Mouse (Mus musculus): ENCODE results near the gene Bcs1l. TPM values are rescaled to one million over a fixed set of nuclear protein-coding genes. Genes with fewer than 3 reads are reported as not detected.

Bcs1l gene
- polyA plus RNA-seq (2014; fragmentation: Illumina TruSeq; extraction: RNeasy Lipid Tissue Mini Kit (QIAGEN cat#74804); ENCODE audit: insufficient read depth, low read depth, low replicate concordance) = 8.5 TPM

GRCm38 (mm10) chr1:74587773-74588445 is at the start of gene Bcs1l, which contains the start of gene Zfp142:
Gene Bcs1l, plus strand, starts transcription at chr1:74588289.
Gene Zfp142, minus strand, starts transcription at chr1:74588246.

GRCm38 (mm10) chr1:74542451-74542961 is 45.6 kb upstream of the Bcs1l start, which contains the start of gene Plcd4:
Gene Plcd4, plus strand, starts transcription at chr1:74542888.

DNA sequence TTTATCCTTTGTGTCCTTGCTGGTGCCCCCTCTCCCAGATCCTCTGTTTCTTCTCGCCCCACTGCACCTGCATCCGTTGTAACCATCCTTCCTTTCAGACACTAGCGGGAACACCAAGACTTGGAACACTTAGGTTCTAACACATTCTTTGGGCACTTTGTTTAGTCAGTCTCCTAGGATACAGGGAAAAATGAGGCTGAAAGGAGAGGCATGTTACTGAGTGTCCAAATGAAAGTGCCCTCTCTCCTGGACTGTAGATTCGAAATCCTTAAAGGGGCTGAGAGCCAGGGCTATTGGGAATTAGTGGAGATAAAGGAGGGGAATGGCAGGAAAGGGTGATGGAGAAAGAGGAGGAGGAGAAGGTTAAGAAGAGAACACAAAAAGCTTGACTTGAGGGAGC is 43.9 kb upstream of the Bcs1l start, which contains the start of gene Usp37:
Gene Usp37 (minus strand): TSS at position 101 of the 400 bp plus-strand sequence.

DNA sequence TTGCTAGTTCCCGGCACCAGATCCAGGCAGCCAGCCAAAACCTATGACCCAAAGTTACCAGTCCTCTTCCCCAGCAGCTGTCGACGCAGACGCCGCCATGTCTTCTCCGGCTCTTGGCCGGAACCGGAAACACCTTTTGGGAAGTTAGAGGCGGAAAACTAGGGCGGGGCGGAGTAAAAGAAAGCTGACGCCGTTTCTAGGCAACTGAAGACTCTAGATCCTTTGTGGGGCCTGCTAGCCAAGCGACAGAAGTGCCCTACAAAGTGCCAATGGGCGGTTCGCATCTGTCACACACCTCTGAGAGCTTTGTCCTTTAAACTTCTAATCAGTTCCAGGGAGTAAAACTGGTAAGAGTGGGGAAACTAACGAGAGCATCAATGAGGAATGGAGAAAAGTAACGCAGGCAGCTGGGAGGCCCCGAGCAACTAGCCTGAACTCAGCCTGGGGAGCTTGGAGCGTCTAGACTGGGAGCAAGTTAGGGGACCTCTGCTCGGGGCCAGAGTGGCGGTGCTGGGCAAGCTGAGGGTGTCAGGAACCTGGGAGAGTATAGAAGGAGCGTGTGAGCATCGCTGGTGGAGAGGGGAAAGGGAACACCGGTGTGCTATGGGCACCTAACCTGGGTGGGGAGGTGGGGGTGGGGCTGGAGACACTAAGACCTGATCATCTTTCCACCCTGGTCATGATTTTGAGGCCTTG is 13.3 kb downstream of the Bcs1l start, which contains the start of the genes Rnf25 and Stk36:
Gene Rnf25 (minus strand): TSS at position 131 of the 696 bp plus-strand sequence.
Gene Stk36 (plus strand): TSS at position 179 of the 696 bp plus-strand sequence.

Other genes with a start within 250 kb of the Bcs1l start
- gene Catip, start 226.2 kb upstream of the Bcs1l start, polyA plus RNA-seq (2014; fragmentation: Illumina TruSeq; extraction: RNeasy Lipid Tissue Mini Kit (QIAGEN cat#74804); ENCODE audit: insufficient read depth, low read depth, low replicate concordance) = 6.8 TPM
- gene Slc11a1, start 213.1 kb upstream of the Bcs1l start, polyA plus RNA-seq (2014; fragmentation: Illumina TruSeq; extraction: RNeasy Lipid Tissue Mini Kit (QIAGEN cat#74804); ENCODE audit: insufficient read depth, low read depth, low replicate concordance) = 9.3 TPM
- gene Ctdsp1, start 196.8 kb upstream of the Bcs1l start, polyA plus RNA-seq (2014; fragmentation: Illumina TruSeq; extraction: RNeasy Lipid Tissue Mini Kit (QIAGEN cat#74804); ENCODE audit: insufficient read depth, low read depth, low replicate concordance) = 77.0 TPM
- 0.31 TPM for gene Vil1, start 178.9 kb upstream of the Bcs1l start, polyA plus RNA-seq (2014; fragmentation: Illumina TruSeq; extraction: RNeasy Lipid Tissue Mini Kit (QIAGEN cat#74804); ENCODE audit: insufficient read depth, low read depth, low replicate concordance)
- 9.2 TPM for gene Cnot9, start 82.2 kb upstream of the Bcs1l start, polyA plus RNA-seq (2014; fragmentation: Illumina TruSeq; extraction: RNeasy Lipid Tissue Mini Kit (QIAGEN cat#74804); ENCODE audit: insufficient read depth, low read depth, low replicate concordance)
- 0.43 TPM for gene Plcd4, start 45.4 kb upstream of the Bcs1l start, polyA plus RNA-seq (2014; fragmentation: Illumina TruSeq; extraction: RNeasy Lipid Tissue Mini Kit (QIAGEN cat#74804); ENCODE audit: insufficient read depth, low read depth, low replicate concordance)
- gene Usp37, start 44.0 kb upstream of the Bcs1l start, polyA plus RNA-seq (2014; fragmentation: Illumina TruSeq; extraction: RNeasy Lipid Tissue Mini Kit (QIAGEN cat#74804); ENCODE audit: insufficient read depth, low read depth, low replicate concordance) = 3.3 TPM
- gene Zfp142, start within 50 bp of the Bcs1l start, polyA plus RNA-seq (2014; fragmentation: Illumina TruSeq; extraction: RNeasy Lipid Tissue Mini Kit (QIAGEN cat#74804); ENCODE audit: insufficient read depth, low read depth, low replicate concordance) = 3.2 TPM
- 27.4 TPM for gene Rnf25, start 13.1 kb downstream of the Bcs1l start, polyA plus RNA-seq (2014; fragmentation: Illumina TruSeq; extraction: RNeasy Lipid Tissue Mini Kit (QIAGEN cat#74804); ENCODE audit: insufficient read depth, low read depth, low replicate concordance)
- gene Stk36, start 13.2 kb downstream of the Bcs1l start, polyA plus RNA-seq (2014; fragmentation: Illumina TruSeq; extraction: RNeasy Lipid Tissue Mini Kit (QIAGEN cat#74804); ENCODE audit: insufficient read depth, low read depth, low replicate concordance) = 2.8 TPM
- gene Ttll4, start 73.5 kb downstream of the Bcs1l start, polyA plus RNA-seq (2014; fragmentation: Illumina TruSeq; extraction: RNeasy Lipid Tissue Mini Kit (QIAGEN cat#74804); ENCODE audit: insufficient read depth, low read depth, low replicate concordance) = 5.7 TPM
- 18.6 TPM for gene Cyp27a1, start 125.3 kb downstream of the Bcs1l start, polyA plus RNA-seq (2014; fragmentation: Illumina TruSeq; extraction: RNeasy Lipid Tissue Mini Kit (QIAGEN cat#74804); ENCODE audit: insufficient read depth, low read depth, low replicate concordance)
- gene Prkag3, start 160.9 kb downstream of the Bcs1l start, polyA plus RNA-seq (2014; fragmentation: Illumina TruSeq; extraction: RNeasy Lipid Tissue Mini Kit (QIAGEN cat#74804); ENCODE audit: insufficient read depth, low read depth, low replicate concordance) = 1.6 TPM
- 0.14 TPM for gene Wnt6, start 183.6 kb downstream of the Bcs1l start, polyA plus RNA-seq (2014; fragmentation: Illumina TruSeq; extraction: RNeasy Lipid Tissue Mini Kit (QIAGEN cat#74804); ENCODE audit: insufficient read depth, low read depth, low replicate concordance)
- not detected for gene Wnt10a, start 203.2 kb downstream of the Bcs1l start, polyA plus RNA-seq (2014; fragmentation: Illumina TruSeq; extraction: RNeasy Lipid Tissue Mini Kit (QIAGEN cat#74804); ENCODE audit: insufficient read depth, low read depth, low replicate concordance)

Data from lung, adult 10 weeks (tissue).